Mouse (Mus musculus) neural tube, embryonic 14.5 days (tissue): ENCODE measurements around the gene Slc25a3. TPM values are rescaled to one million over a fixed set of nuclear protein-coding genes. Genes with fewer than 3 reads are reported as not detected.

Experiments
- ATAC-seq: fragments of 200-750 bp; cut with Nextera tagmentation; 2 replicates; pipeline ENCODE4 v1.8.0; 2017; ENCODE audit warnings: low read depth, mild to moderate bottlenecking, moderate TSS enrichment, moderate library complexity
- H3K27ac ChIP-seq: fragments of 300-500 bp; sonication (generic); 2 replicates; pipeline ENCODE4 v1.5.1; 2014; ENCODE audit warnings: low read depth, mild to moderate bottlenecking, control low read depth, low read length, moderate library complexity, mixed read lengths
- H3K27me3 ChIP-seq: fragments of 300-500 bp; sonication (generic); 2 replicates; pipeline ENCODE4 v1.6.1; 2014; ENCODE audit warnings: low read length; ENCODE audit not compliant: control insufficient read depth, insufficient read depth
- H3K36me3 ChIP-seq: fragments of 300-500 bp; sonication (generic); 2 replicates; pipeline ENCODE4 v1.6.1; 2014; ENCODE audit warnings: low read length, mixed read lengths; ENCODE audit not compliant: control insufficient read depth, insufficient read depth
- H3K4me1 ChIP-seq: fragments of 300-500 bp; sonication (generic); 2 replicates; pipeline ENCODE4 v1.6.1; 2014; ENCODE audit warnings: low read length; ENCODE audit not compliant: control insufficient read depth, insufficient read depth
- H3K4me2 ChIP-seq: fragments of 300-500 bp; sonication (generic); 2 replicates; pipeline ENCODE4 v1.6.1; 2014; ENCODE audit warnings: mild to moderate bottlenecking, low read depth, low read length, control low read depth
- H3K4me3 ChIP-seq: fragments of 300-500 bp; sonication (generic); 2 replicates; pipeline ENCODE4 v1.5.1; 2014; ENCODE audit warnings: low read depth, low read length, control low read depth, mixed read lengths
- H3K9ac ChIP-seq: fragments of 300-500 bp; sonication (generic); replicated peaks from 2 replicates; pipeline ENCODE4 v1.6.1; 2014; ENCODE audit warnings: low read depth, mild to moderate bottlenecking, control low read depth, low read length, mixed read lengths
- H3K9me3 ChIP-seq: fragments of 300-500 bp; sonication (generic); 2 replicates; pipeline ENCODE4 v1.6.1; 2016; ENCODE audit warnings: low read length; ENCODE audit not compliant: control insufficient read depth
- WGBS: fragments of 180-500 bp; shearing (Covaris S2); extraction: QIAGEN DNeasy Blood & Tissue Kit; methylation state at CpG from one replicate; pipeline ENCODE4 v1.1.7; 2014; 5-methylcytosine and 5-hydroxymethylcytosine counted together
- polyA plus RNA-seq: library from polyadenylated mRNA; unstranded; fragments of >200 nt; fragmentation: Nextera tagmentation; extraction: Ambion mirVana; gene quantifications from 2 replicates; pipeline ENCODE4 v1.2.1, GENCODE M21; 2014

The Slc25a3 gene
- polyA plus RNA-seq, 1 experiment from 2014 or later: 701 TPM

GRCm38 (mm10) chr10:91102799-91103590 lies 20.9 kb downstream of the Slc25a3 start:
- Histone ChIP-seq H3K27ac (no peak overlapping the region), H3K9ac (no peak overlapping the region), H3K36me3 (no peaks in the 10 kb centered on the region), H3K27me3 (no peaks in the 10 kb centered on the region), H3K4me3 (no peak overlapping the region), H3K4me2 (no peak overlapping the region), H3K9me3 (no peaks in the 10 kb centered on the region), H3K4me1 (no peaks in the 10 kb centered on the region)
- WGBS: 92% methylated on average over 14 of the region's 14 CpGs
- no peak for ATAC-seq

DNA sequence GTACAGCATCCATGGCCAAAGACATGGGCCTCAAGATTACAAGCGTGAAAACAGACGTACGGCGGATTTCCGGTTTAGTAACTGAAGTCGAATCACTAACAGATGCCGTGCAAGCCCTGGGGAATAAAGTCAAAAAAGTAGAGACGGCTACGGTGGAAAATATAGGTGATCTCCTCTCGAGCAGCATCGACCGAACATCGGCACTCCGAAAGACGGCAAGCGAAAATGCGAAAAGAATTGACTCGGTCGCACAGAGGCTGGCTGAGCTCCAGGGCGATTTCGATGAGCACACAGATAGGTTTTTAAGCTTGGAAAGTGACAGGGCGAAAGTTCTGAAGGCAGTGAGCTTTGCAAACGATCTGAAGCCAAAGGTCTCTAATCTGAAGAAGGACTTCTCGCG lies 21.9 kb downstream of the Slc25a3 start:
- no peaks in the 10 kb centered on the region for H3K9me3 ChIP-seq
- H3K9ac ChIP-seq: no peak overlapping the region
- no peaks in the 10 kb centered on the region for H3K36me3 ChIP-seq
- 93% methylated on average over 25 of the region's 25 CpGs for WGBS
- no peak for ATAC-seq
- H3K27ac ChIP-seq: no peak overlapping the region
- H3K4me3 ChIP-seq: no peak overlapping the region
- H3K4me2 ChIP-seq: no peak overlapping the region
- no peaks in the 10 kb centered on the region for H3K27me3 ChIP-seq
- H3K4me1 ChIP-seq: no peaks in the 10 kb centered on the region

DNA sequence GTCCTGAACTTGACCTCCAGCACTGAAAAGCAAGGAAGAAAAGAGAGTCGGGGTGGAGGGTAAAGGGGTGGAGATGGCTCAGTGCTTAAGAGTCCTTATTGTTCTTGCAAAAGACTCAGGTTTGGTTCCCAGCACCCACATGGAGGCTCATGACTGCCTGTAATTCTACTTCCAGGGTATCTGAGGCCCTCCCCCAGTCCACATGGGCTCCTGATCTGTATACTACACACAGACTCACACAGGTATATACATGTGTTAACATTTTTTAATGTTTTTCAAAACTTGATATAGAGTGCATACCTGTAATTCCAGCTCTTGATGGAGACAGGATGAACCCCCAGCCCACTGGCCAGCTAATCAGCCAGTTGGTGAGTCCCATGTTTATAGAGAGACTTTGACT lies 23.8 kb downstream of the Slc25a3 start:
- H3K9me3 ChIP-seq: no peaks in the 10 kb centered on the region
- no peak overlapping the region for H3K9ac ChIP-seq
- H3K36me3 ChIP-seq: no peaks in the 10 kb centered on the region; the same call in 1 of the 2 replicates
- H3K4me2 ChIP-seq: no peak overlapping the region
- H3K4me3 ChIP-seq: no peak overlapping the region
- ATAC-seq: no peak
- no peaks in the 10 kb centered on the region for H3K4me1 ChIP-seq
- H3K27ac ChIP-seq: no peak overlapping the region
- no peaks in the 10 kb centered on the region for H3K27me3 ChIP-seq
- WGBS: 86% methylated on average over 1 of the region's 1 CpGs

DNA sequence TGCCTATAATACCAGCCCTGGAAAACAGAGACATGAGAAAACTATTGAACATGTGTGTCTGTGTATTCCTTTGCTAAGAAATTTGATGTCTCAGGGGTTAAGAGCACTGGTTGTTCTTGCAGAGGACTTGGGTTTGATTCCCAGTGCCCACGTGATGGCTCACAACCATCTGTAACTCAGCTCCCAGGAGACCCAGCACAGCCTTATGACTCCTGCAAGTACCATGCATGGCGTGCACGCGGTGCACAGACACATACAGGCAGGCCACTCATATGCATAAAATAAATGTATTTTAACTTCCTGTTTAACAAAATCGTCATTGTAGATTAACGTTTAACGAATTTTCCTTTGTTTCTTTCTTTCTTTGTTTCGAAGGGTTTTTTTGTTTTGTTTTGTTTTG lies 25.8 kb downstream of the Slc25a3 start:
- Histone ChIP-seq H3K9ac (no peak overlapping the region), H3K27ac (no peak overlapping the region), H3K4me1 (no peaks in the 10 kb centered on the region), H3K9me3 (no peaks in the 10 kb centered on the region), H3K27me3 (no peaks in the 10 kb centered on the region), H3K36me3 (no peaks in the 10 kb centered on the region; the same call in 1 of the 2 replicates), H3K4me2 (no peak overlapping the region), H3K4me3 (no peak overlapping the region)
- 95% methylated on average over 8 of the region's 8 CpGs for WGBS
- no peak for ATAC-seq

DNA sequence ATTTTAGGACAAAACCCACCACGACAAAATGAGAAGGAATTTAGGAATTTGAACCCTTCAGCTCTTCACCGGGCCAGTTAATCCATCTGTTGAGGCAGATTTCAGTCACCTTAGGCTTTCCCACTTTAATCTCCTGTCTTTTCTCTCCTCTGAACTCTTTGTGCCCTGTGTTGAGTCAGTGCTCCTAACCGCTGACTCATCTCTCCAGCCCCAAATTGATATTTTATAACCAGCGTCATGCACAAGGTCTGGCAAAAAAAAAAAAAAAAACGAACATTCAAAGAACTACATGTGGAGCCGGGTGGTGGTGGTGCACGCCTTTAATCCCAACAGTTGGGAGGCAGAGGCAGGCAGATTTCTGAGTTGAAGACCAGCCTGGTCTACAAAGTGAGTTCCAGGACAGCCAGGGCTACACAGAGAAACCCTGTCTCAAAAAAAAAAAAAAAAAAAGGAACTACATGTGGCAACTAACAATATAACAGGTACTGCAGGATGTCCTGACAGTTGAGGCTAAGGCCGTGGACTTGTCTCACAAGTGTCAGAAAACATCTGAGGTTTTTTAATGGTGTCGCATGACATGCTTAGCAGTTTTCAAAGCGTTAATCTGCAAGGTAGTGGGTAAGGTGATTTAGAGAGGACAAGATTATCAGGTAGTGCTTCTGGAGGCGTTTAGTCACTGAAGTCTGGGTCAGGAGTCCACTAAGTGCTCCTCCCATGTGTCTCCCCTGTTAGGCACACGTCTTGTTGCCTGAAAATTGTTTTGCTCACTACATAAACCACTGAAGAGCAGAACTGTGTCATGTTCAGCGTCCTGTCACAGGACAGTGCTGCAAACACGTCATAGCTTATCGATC lies 29.4 kb downstream of the Slc25a3 start:
- Histone ChIP-seq H3K9ac (no peak overlapping the region), H3K27me3 (no peaks in the 10 kb centered on the region), H3K9me3 (no peaks in the 10 kb centered on the region), H3K27ac (no peak overlapping the region), H3K4me1 (no peaks in the 10 kb centered on the region), H3K4me3 (no peak overlapping the region), H3K36me3 (no peaks in the 10 kb centered on the region; the same call in 1 of the 2 replicates), H3K4me2 (no peak overlapping the region)
- WGBS: 92% methylated on average over 15 of the region's 15 CpGs
- no peak for ATAC-seq

- no peak overlapping the region for H3K4me2 ChIP-seq
Observed at GRCm38 (mm10) chr10:91092812-91093211, 31.0 kb downstream of the Slc25a3 start.

GRCm38 (mm10) chr10:91083393-91083927 lies 40.4 kb downstream of the Slc25a3 start:
- H3K9ac ChIP-seq: peak overlapping the region; percentile 62
- peak overlapping the region; percentile 64 for H3K27ac ChIP-seq
- no peaks in the 10 kb centered on the region for H3K4me1 ChIP-seq
- ATAC-seq: no peak
- H3K36me3 ChIP-seq: no peaks in the 10 kb centered on the region
- peak overlapping the region; percentile 71 for H3K4me2 ChIP-seq
- H3K9me3 ChIP-seq: no peaks in the 10 kb centered on the region
- no peaks in the 10 kb centered on the region for H3K27me3 ChIP-seq
- 49% methylated on average over 12 of the region's 12 CpGs for WGBS
- H3K4me3 ChIP-seq: peak overlapping the region; percentile 77

More at GRCm38 (mm10) chr10:91092812-91093211, 31.0 kb downstream of the Slc25a3 start:
- 92% methylated on average over 4 of the region's 4 CpGs for WGBS
- no peaks in the 10 kb centered on the region for H3K9me3 ChIP-seq
- no peaks in the 10 kb centered on the region; the same call in 1 of the 2 replicates for H3K36me3 ChIP-seq
- no peaks in the 10 kb centered on the region for H3K27me3 ChIP-seq
- H3K9ac ChIP-seq: no peak overlapping the region
- no peaks in the 10 kb centered on the region for H3K4me1 ChIP-seq
- H3K4me3 ChIP-seq: no peak overlapping the region
- no peak for ATAC-seq
- no peak overlapping the region for H3K27ac ChIP-seq

DNA sequence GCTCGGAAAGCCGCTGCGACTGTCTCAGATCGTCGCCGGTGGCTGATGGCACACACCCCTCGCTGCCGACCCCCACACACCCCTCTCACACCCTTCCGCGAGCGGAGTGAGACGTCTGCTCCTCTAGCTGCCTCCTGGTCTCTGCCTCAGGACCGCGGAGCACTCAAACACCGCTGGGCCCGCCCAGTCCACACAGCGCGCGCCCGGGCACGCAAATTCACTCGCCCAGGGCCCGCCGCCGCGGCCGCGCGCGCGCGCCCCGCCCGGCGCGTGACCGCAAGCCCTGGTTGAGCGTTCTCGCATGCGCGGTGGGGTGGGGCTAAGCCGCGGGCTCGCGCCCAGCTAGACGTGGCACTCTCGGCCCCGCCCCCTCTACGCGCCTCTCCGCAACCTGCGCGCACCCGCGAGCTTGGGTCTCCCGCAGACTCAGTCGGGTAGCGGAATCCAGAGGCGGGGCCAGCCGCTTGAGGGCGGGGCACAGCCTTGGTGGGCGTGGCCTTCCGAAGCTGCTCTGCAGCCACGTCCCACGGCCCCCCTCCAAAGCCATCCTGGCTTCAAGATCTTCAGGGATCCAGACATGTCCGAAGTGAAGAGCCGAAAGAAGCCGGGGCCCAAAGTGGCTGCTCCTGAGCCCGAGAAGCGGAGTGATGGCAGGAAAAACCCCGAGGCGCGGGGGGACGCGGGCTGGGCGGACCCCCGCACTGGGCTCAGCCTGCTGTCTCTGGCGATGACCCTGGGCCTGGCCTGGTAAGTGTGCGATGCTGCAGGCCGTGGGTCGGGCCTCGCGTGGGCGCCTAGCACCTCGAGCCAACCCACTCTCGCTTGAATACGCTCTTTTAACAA lies 41.1 kb downstream of the Slc25a3 start, which contains the start of the genes Apaf1 and Ikbip:
Gene Apaf1, minus strand, starts transcription at position 221 of the 843 bp plus-strand sequence.
Gene Ikbip, plus strand, starts transcription at position 391 of the 843 bp plus-strand sequence.
- no peaks in the 10 kb centered on the region for H3K27me3 ChIP-seq
- H3K27ac ChIP-seq: peak within 1 kb of the TSS; percentile 79
- under 1% methylated on average over 81 of the region's 87 CpGs for WGBS
- no peaks in the 10 kb centered on the region for H3K9me3 ChIP-seq
- peak; percentile 94 for ATAC-seq
- no peaks in the 10 kb centered on the region for H3K36me3 ChIP-seq
- peak within 1 kb of the TSS; percentile 77 for H3K4me3 ChIP-seq
- H3K9ac ChIP-seq: peak within 1 kb of the TSS; percentile 82
- H3K4me1 ChIP-seq: no peaks in the 10 kb centered on the region
- H3K4me2 ChIP-seq: peak within 1 kb of the TSS; percentile 71
